Mouse (Mus musculus) midbrain, embryonic 14.5 days (tissue): ENCODE results near the gene Ncbp3. TPM values are rescaled to one million over a fixed set of nuclear protein-coding genes. Genes with fewer than 3 reads are reported as not detected.

Experiments
- ATAC-seq: fragments of 200-750 bp; cut with Nextera tagmentation; 2 replicates; pipeline ENCODE4 v1.8.0; 2017; ENCODE audit warnings: moderate number of reproducible peaks, moderate library complexity; ENCODE audit not compliant: low FRiP score, low TSS enrichment
- DNase-seq: peaks from one replicate; pipeline ENCODE4 v3.0.0-alpha.2; 2015
- H3K27ac ChIP-seq: fragments of 300-500 bp; sonication (generic); replicated peaks from 2 replicates; pipeline ENCODE4 v1.5.1; 2014; ENCODE audit warnings: mild to moderate bottlenecking, low read depth, low read length, moderate library complexity
- H3K27me3 ChIP-seq: fragments of 300-500 bp; sonication (generic); 2 replicates; pipeline ENCODE4 v1.6.1; 2014; ENCODE audit warnings: low read length, control low read depth, mixed read lengths; ENCODE audit not compliant: control insufficient read depth, insufficient read depth
- H3K36me3 ChIP-seq: fragments of 300-500 bp; sonication (generic); 2 replicates; pipeline ENCODE4 v1.6.1; 2014; ENCODE audit warnings: low read length, control low read depth; ENCODE audit not compliant: control insufficient read depth, insufficient read depth
- H3K4me1 ChIP-seq: fragments of 300-500 bp; sonication (generic); 2 replicates; pipeline ENCODE4 v1.6.1; 2014; ENCODE audit warnings: mild to moderate bottlenecking, antibody characterized with exemption, low read length, control low read depth; ENCODE audit not compliant: control insufficient read depth, insufficient read depth
- H3K4me2 ChIP-seq: fragments of 300-500 bp; sonication (generic); 2 replicates; pipeline ENCODE4 v1.6.1; 2014; ENCODE audit warnings: mild to moderate bottlenecking, low read length, moderate library complexity
- H3K4me3 ChIP-seq: fragments of 300-500 bp; sonication (generic); replicated peaks from 2 replicates; pipeline ENCODE4 v1.5.1; 2014; ENCODE audit warnings: low read depth, low read length
- H3K9ac ChIP-seq: fragments of 300-500 bp; sonication (generic); replicated peaks from 2 replicates; pipeline ENCODE4 v1.6.1; 2014; ENCODE audit warnings: mild to moderate bottlenecking, low read length, moderate library complexity
- H3K9me3 ChIP-seq: fragments of 300-500 bp; sonication (generic); 2 replicates; pipeline ENCODE4 v1.6.1; 2016; ENCODE audit warnings: low read length, control low read depth, mixed read lengths; ENCODE audit not compliant: control insufficient read depth
- WGBS: fragments of 180-500 bp; shearing (Covaris S2); extraction: QIAGEN DNeasy Blood & Tissue Kit; methylation state at CpG from one replicate; pipeline ENCODE4 v1.1.7; 2014; 5-methylcytosine and 5-hydroxymethylcytosine counted together
- polyA plus RNA-seq: library from polyadenylated mRNA; unstranded; fragments of >200 nt; fragmentation: Nextera tagmentation; extraction: Ambion mirVana; gene quantifications from 2 replicates; pipeline ENCODE4 v1.2.1, GENCODE M21; 2014

Gene Ncbp3
- polyA plus RNA-seq, 1 experiment from 2014 or later: 10.2 TPM

DNA sequence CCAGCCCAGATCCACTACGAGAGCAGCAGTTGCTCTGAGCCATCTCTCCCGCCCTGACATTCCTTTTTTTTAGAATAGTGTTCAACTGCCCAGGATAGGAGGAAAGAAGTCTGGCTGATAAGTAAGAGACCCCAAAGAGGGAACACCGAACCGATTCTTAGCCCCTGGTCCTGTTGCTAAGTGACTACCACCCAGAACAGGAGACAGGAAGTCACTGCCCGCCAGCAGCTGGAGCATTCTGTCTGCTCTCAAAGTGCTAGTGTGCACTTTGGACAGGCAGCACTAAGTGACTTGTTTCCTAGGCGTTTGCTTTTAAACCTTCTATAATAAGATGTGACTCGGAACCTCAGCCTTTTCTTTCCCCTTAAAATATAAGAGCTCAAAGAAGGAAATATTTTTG lies 37.8 kb downstream of the Ncbp3 start:
- Histone ChIP-seq H3K9ac (no peak overlapping the region), H3K4me3 (no peak overlapping the region), H3K27me3 (no peaks in the 10 kb centered on the region), H3K4me2 (no peak overlapping the region), H3K4me1 (0 out of 2 replicates have a peak, but pooled peaks cover 3% of the 10 kb centered on the region), H3K9me3 (no peaks in the 10 kb centered on the region), H3K36me3 (peaks cover 39% of the 10 kb centered on the region), H3K27ac (no peak overlapping the region)
- DNase-seq (peak; percentile 8), ATAC-seq (no peak)
- WGBS: 83% methylated on average over 7 of the region's 7 CpGs

DNA sequence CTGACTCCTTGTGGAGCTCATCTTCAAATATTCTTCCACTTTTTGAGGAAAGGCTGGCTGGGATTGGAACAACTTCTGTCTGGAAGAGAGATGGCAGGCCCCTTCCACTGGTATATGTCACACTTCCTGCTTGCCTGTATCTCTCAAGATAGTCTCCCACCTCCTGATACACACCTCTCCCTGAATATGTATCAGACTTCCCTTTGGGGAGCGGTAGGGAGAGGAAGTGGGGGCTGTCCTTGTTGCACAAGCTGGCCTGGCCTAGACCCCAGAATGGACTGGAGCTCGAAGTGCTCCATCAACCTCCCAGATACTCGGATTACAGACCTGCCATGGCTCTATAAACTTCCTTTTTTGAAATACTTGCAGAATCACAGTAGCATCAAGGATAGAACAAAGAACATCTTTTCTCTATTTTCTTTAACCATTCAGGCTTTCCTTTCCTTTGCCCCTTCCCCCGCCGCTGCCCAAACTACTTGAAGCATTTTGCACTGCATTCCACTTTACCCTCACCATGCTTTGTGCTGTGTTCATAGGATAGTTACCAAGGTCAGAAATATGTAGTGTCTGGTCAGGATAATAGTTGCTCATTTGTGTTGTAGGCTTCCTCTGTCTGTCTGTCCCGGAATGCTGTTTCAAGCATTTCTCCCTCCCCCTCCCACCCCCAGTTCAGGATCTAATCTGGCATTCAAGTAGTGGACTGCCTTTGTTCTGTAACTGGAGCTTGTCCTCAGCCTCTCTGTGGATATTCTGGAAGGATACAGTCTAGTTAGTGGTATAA lies 40.3 kb downstream of the Ncbp3 start:
- no peak overlapping the region for H3K4me2 ChIP-seq
- peaks cover 17% of the 10 kb centered on the region; the same call in 1 of the 2 replicates for H3K36me3 ChIP-seq
- no peak overlapping the region for H3K9ac ChIP-seq
- H3K27me3 ChIP-seq: no peaks in the 10 kb centered on the region
- no peak overlapping the region for H3K27ac ChIP-seq
- H3K4me3 ChIP-seq: no peak overlapping the region
- no peak for ATAC-seq
- no peak for DNase-seq
- WGBS: 70% methylated on average over 6 of the region's 6 CpGs
- no peaks in the 10 kb centered on the region for H3K9me3 ChIP-seq
- H3K4me1 ChIP-seq: 0 out of 2 replicates have a peak, but pooled peaks cover 3% of the 10 kb centered on the region

DNA sequence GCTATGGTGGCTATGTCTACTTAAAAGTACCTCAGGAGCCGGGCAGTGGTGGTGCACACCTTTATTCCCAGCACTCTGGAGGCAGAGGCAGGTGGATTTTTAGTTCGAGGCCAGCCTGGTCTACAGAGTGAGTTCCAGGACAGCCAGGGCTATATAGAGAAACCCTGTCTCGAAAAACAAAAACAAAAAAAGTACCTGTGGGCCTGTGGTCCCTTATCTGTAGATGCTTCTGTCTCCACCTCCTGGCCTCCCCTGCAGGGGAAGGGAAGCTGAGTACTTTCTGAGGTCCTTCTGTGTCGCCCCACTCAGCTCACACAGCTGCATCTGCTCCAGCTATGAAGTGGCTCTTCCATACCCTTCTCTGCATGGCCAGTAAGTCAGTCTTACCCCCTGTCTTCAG lies 42.7 kb downstream of the Ncbp3 start, which contains the start of gene Itgae:
TSS of gene Itgae (plus strand) at position 301 of the 400 bp plus-strand sequence.
- Histone ChIP-seq H3K36me3 (0 out of 2 replicates have a peak, but pooled peaks cover 7% of the 10 kb centered on the region), H3K27ac (no peak within 1 kb of the TSS), H3K9ac (no peak within 1 kb of the TSS), H3K4me1 (0 out of 2 replicates have a peak, but pooled peaks cover 3% of the 10 kb centered on the region), H3K4me2 (no peak within 1 kb of the TSS), H3K27me3 (no peaks in the 10 kb centered on the region), H3K9me3 (no peaks in the 10 kb centered on the region), H3K4me3 (no peak within 1 kb of the TSS)
- DNase-seq: no peak
- ATAC-seq: no peak
- WGBS: 82% methylated on average over 4 of the region's 4 CpGs

DNA sequence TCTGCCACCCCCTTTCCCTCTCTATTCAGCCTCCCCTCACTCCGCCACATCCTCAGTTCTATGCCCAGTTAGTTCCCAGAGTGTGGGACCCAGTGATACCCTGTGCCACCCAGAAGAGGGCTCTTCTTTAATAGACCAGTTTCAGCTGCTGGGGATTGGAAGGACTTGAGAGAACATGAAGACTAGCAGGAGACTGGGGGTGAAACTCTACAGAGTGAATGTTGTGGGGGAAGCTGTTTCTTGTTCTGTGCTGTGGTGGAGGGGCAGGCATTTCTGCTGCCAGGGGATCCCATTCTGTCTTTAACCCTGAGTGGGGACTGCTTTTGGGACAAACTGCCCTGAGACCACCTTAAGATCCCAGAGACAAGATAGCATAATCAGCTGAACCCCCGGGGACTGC lies 43.2 kb downstream of the Ncbp3 start:
- Histone ChIP-seq H3K9me3 (no peaks in the 10 kb centered on the region), H3K4me1 (0 out of 2 replicates have a peak, but pooled peaks cover 3% of the 10 kb centered on the region), H3K27ac (no peak overlapping the region), H3K4me2 (no peak overlapping the region), H3K27me3 (no peaks in the 10 kb centered on the region), H3K36me3 (0 out of 2 replicates have a peak, but pooled peaks cover 5% of the 10 kb centered on the region), H3K4me3 (no peak overlapping the region), H3K9ac (no peak overlapping the region)
- DNase-seq: no peak
- WGBS: 88% methylated on average over 2 of the region's 2 CpGs
- no peak for ATAC-seq

DNA sequence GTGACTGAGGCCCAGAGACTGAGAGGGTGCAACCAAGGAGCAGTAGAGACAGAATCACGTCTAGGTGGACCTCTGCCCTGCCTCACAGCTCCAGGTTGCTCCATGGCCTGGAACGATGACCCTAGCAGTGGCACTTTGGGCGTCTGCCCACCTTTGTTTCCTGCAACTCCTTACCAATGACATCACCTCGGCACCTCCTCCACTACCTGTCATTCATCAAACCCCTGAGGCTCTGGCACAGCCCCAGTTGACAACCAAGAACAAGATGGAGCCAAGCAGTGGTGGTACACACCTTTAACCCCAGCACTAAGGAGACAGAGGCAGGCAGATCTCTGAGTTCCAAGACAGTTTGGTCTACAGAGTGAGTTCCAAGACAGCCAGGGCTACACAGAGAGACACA lies 44.5 kb downstream of the Ncbp3 start:
- no peak overlapping the region for H3K9ac ChIP-seq
- H3K4me3 ChIP-seq: no peak overlapping the region
- DNase-seq (no peak), ATAC-seq (no peak)
- 0 out of 2 replicates have a peak, but pooled peaks cover 3% of the 10 kb centered on the region for H3K4me1 ChIP-seq
- 83% methylated on average over 4 of the region's 4 CpGs for WGBS
- no peak overlapping the region for H3K4me2 ChIP-seq
- H3K27ac ChIP-seq: no peak overlapping the region
- H3K36me3 ChIP-seq: 0 out of 2 replicates have a peak, but pooled peaks cover under 1% of the 10 kb centered on the region
- H3K27me3 ChIP-seq: no peaks in the 10 kb centered on the region
- no peaks in the 10 kb centered on the region for H3K9me3 ChIP-seq

DNA sequence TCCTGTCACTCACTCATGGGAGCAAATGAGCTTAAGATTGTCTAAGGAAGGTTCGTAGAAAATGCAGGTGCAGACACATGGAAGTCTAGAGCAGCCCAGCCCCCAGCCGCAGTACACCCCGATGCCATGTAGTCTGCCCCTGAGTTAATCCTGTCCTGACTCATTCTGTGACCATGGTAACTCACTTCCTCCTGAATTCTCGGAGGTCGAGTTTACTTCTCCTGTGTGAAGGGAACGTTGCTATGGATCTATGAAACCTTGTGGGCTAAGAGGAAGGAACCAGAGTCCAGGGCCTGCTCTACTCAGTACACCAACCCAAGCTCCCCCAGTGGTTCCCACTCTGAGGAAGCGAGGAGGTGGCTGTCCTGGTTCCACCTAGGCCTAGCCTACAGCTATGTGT lies 45.3 kb downstream of the Ncbp3 start:
- Histone ChIP-seq H3K9ac (no peak overlapping the region), H3K36me3 (no peaks in the 10 kb centered on the region), H3K9me3 (no peaks in the 10 kb centered on the region), H3K4me1 (0 out of 2 replicates have a peak, but pooled peaks cover 3% of the 10 kb centered on the region), H3K27ac (no peak overlapping the region), H3K27me3 (no peaks in the 10 kb centered on the region), H3K4me2 (no peak overlapping the region), H3K4me3 (no peak overlapping the region)
- WGBS: 69% methylated on average over 7 of the region's 7 CpGs
- ATAC-seq (no peak), DNase-seq (no peak)

DNA sequence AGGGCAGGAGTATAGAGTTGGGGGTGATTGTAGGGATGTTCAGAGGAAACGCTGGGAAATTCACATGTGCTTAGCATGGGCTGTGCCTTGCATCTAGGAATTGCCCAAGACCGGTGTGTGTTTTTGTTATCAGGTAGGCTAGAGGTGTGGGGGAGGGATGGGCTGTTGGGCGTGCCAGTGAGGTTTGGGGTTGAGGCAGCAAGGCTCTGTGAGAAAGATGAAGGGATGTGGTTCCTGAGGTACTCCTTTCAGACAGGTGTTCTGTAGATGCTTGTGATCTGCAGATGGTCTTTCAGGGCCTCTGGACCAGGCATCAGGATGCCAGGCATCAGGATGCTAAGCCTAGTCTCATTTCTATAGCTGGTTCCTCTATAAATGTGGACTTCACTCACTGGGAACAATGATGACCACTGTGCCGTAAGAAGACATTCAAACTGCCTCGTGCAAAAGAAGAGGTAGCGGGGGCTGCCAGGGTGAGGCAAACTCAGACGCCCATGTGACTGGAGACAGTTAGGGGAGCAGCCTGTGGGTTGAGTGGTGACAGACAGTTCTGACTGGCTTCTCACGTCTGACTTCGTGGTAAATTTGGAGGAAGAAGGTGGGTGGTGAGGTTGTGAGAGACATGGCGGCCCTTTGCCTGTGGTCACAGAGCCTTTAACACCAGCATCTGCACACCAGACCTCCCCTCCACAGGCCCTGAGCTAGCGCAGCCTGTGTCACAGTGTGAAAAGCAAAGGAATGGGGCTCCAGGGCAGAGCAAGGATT lies 46.8 kb downstream of the Ncbp3 start:
- no peak for ATAC-seq
- Histone ChIP-seq H3K27me3 (no peaks in the 10 kb centered on the region), H3K4me3 (no peak overlapping the region), H3K4me1 (no peaks in the 10 kb centered on the region), H3K4me2 (no peak overlapping the region), H3K9ac (no peak overlapping the region), H3K9me3 (no peaks in the 10 kb centered on the region), H3K36me3 (no peaks in the 10 kb centered on the region), H3K27ac (no peak overlapping the region)
- 82% methylated on average over 11 of the region's 11 CpGs for WGBS
- no peak for DNase-seq

DNA sequence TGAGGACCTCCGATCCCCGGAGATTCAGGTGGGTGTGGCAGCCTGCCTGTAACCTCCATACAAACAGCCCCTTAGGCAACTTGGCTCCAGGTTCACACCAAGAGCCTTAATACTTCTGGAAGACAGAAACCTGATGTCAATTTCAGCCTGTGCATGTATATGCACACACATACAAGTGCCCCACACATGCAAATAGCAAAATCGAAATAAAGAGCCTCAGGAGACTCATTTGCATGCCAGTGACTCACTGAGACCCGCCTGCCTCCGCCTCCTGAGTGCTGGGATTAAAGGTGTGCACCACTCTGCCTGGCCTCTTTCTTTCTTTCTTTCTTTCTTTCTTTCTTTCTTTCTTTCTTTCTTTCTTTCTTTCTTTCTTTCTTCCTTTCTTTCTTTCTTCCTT lies 51.3 kb downstream of the Ncbp3 start:
- Histone ChIP-seq H3K27me3 (no peaks in the 10 kb centered on the region), H3K4me2 (no peak overlapping the region), H3K9ac (no peak overlapping the region), H3K9me3 (no peaks in the 10 kb centered on the region), H3K4me1 (no peaks in the 10 kb centered on the region), H3K27ac (no peak overlapping the region), H3K36me3 (no peaks in the 10 kb centered on the region), H3K4me3 (no peak overlapping the region)
- DNase-seq (no peak), ATAC-seq (no peak)
- WGBS: 71% methylated on average over 5 of the region's 5 CpGs
